Mouse (Mus musculus) liver, embryonic 16.5 days (tissue): ENCODE data around the gene Spaca3. TPM values are rescaled to one million over a fixed set of nuclear protein-coding genes. Genes with fewer than 3 reads are reported as not detected.

ENCODE experiments used
- ATAC-seq: fragments of 200-750 bp; cut with Nextera tagmentation; 2 replicates; pipeline ENCODE4 v1.8.0; 2017; ENCODE audit warnings: low read depth, mild to moderate bottlenecking, moderate number of reproducible peaks, moderate library complexity
- H3K27ac ChIP-seq: fragments of 300-500 bp; sonication (generic); 2 replicates; pipeline ENCODE4 v1.5.1; 2014; ENCODE audit warnings: mild to moderate bottlenecking, low read length
- H3K27me3 ChIP-seq: fragments of 300-500 bp; sonication (generic); 2 replicates; pipeline ENCODE4 v1.6.1; 2014; ENCODE audit warnings: low read depth, low read length, mixed read lengths; ENCODE audit not compliant: control insufficient read depth, insufficient read depth
- H3K36me3 ChIP-seq: fragments of 300-500 bp; sonication (generic); 2 replicates; pipeline ENCODE4 v1.6.1; 2014; ENCODE audit warnings: mild to moderate bottlenecking; ENCODE audit not compliant: control insufficient read depth, insufficient read depth
- H3K4me1 ChIP-seq: fragments of 300-500 bp; sonication (generic); 2 replicates; pipeline ENCODE4 v1.6.1; 2014; ENCODE audit warnings: low read depth, low read length, mixed read lengths; ENCODE audit not compliant: control insufficient read depth
- H3K4me2 ChIP-seq: fragments of 300-500 bp; sonication (generic); 2 replicates; pipeline ENCODE4 v1.6.1; 2014; ENCODE audit warnings: low read depth, low read length, mixed read lengths
- H3K4me3 ChIP-seq: fragments of 300-500 bp; sonication (generic); 2 replicates; pipeline ENCODE4 v1.5.1; 2014; ENCODE audit warnings: low read depth, mild to moderate bottlenecking, low read length
- H3K9ac ChIP-seq: fragments of 300-500 bp; sonication (generic); 2 replicates; pipeline ENCODE4 v1.6.1; 2014; ENCODE audit warnings: low read depth, low read length
- H3K9me3 ChIP-seq: fragments of 300-500 bp; sonication (generic); replicated peaks from 2 replicates; pipeline ENCODE4 v1.6.1; 2016; ENCODE audit warnings: low read length; ENCODE audit not compliant: control insufficient read depth
- WGBS: fragments of 180-500 bp; shearing (Covaris S2); extraction: QIAGEN DNeasy Blood & Tissue Kit; methylation state at CpG from one replicate; pipeline ENCODE4 v1.1.7; 2014; ENCODE audit not compliant: insufficient replicate concordance; 5-methylcytosine and 5-hydroxymethylcytosine counted together
- polyA plus RNA-seq: library from polyadenylated mRNA; unstranded; fragments of >200 nt; fragmentation: Nextera tagmentation; extraction: Ambion mirVana; gene quantifications from 2 replicates; pipeline ENCODE4 v1.2.1, GENCODE M21; 2015

Gene Spaca3
- not detected in 2 replicates for polyA plus RNA-seq

- Histone ChIP-seq H3K4me2 (no peak within 1 kb of the TSS), H3K9ac (no peak within 1 kb of the TSS), H3K36me3 (no peaks in the 10 kb centered on the region), H3K9me3 (no peaks in the 10 kb centered on the region), H3K4me1 (peaks cover 24% of the 10 kb centered on the region), H3K4me3 (no peak within 1 kb of the TSS), H3K27ac (no peak within 1 kb of the TSS), H3K27me3 (no peaks in the 10 kb centered on the region; the same call in 1 of the 2 replicates)
- no peak for ATAC-seq
- WGBS, result 63% methylated on average over 10 of the region's 10 CpGs
Observed at GRCm38 (mm10) chr11:80858065-80858464, at the start of gene Spaca3. Gene Spaca3 (plus strand): TSS chr11:80858365.

- H3K9ac ChIP-seq, result no peak overlapping the region
- H3K36me3 ChIP-seq, result no peaks in the 10 kb centered on the region
- H3K4me2 ChIP-seq, result no peak overlapping the region
- no peak overlapping the region for H3K27ac ChIP-seq
- 57% methylated on average over 6 of the region's 6 CpGs for WGBS
- no peaks in the 10 kb centered on the region; the same call in 1 of the 2 replicates for H3K9me3 ChIP-seq
- H3K4me1 ChIP-seq, result peaks cover 6% of the 10 kb centered on the region
- peak; percentile 43; the same call in 1 of the 2 replicates for ATAC-seq
- H3K4me3 ChIP-seq, result no peak overlapping the region
- H3K27me3 ChIP-seq, result peaks cover 32% of the 10 kb centered on the region
Observed at GRCm38 (mm10) chr11:80808551-80809070, 49.6 kb upstream of the Spaca3 start.

GRCm38 (mm10) chr11:80809666-80809992 lies 48.5 kb upstream of the Spaca3 start:
- Histone ChIP-seq H3K9me3 (no peaks in the 10 kb centered on the region; the same call in 1 of the 2 replicates), H3K4me2 (peak overlapping the region; percentile 67), H3K27me3 (peaks cover 32% of the 10 kb centered on the region), H3K4me3 (peak overlapping the region; percentile 59), H3K36me3 (no peaks in the 10 kb centered on the region), H3K27ac (0 out of 2 replicates have a peak overlapping the region, but pooled peaks have one; percentile 17), H3K9ac (peak overlapping the region; percentile 53; the same call in 1 of the 2 replicates), H3K4me1 (peaks cover 6% of the 10 kb centered on the region)
- ATAC-seq, result 0 out of 2 replicates have a peak, but pooled peaks have one; percentile 6
- WGBS, result 54% methylated on average over 5 of the region's 6 CpGs

GRCm38 (mm10) chr11:80809993-80810821 lies 48.0 kb upstream of the Spaca3 start, which contains the start of gene Tmem98:
Gene Tmem98 (plus strand): TSS chr11:80810175.
- Histone ChIP-seq H3K27ac (0 out of 2 replicates have a peak within 1 kb of the TSS, but pooled peaks have one; percentile 17), H3K36me3 (no peaks in the 10 kb centered on the region), H3K27me3 (peaks cover 32% of the 10 kb centered on the region), H3K4me1 (peaks cover 6% of the 10 kb centered on the region), H3K9me3 (no peaks in the 10 kb centered on the region), H3K9ac (peak within 1 kb of the TSS; percentile 53), H3K4me3 (peak within 1 kb of the TSS; percentile 59), H3K4me2 (peak within 1 kb of the TSS; percentile 67)
- peak; percentile 68 for ATAC-seq
- WGBS, result 3% methylated on average over 49 of the region's 54 CpGs

- no peaks in the 10 kb centered on the region for H3K9me3 ChIP-seq
- no peaks in the 10 kb centered on the region for H3K36me3 ChIP-seq
- no peak overlapping the region for H3K27ac ChIP-seq
- peaks cover 6% of the 10 kb centered on the region for H3K4me1 ChIP-seq
- H3K27me3 ChIP-seq, result peaks cover 32% of the 10 kb centered on the region
- ATAC-seq, result no peak
- WGBS, result 28% methylated on average over 5 of the region's 5 CpGs
- no peak overlapping the region; the same call in 1 of the 2 replicates for H3K4me3 ChIP-seq
- H3K4me2 ChIP-seq, result peak overlapping the region; percentile 67; the same call in 1 of the 2 replicates
- H3K9ac ChIP-seq, result no peak overlapping the region
Observed at GRCm38 (mm10) chr11:80811156-80811555, 47.0 kb upstream of the Spaca3 start.

GRCm38 (mm10) chr11:80815354-80815753 lies 42.8 kb upstream of the Spaca3 start:
- WGBS, result 66% methylated on average over 7 of the region's 7 CpGs
- Histone ChIP-seq H3K27ac (no peak overlapping the region), H3K9ac (no peak overlapping the region), H3K9me3 (no peaks in the 10 kb centered on the region), H3K4me1 (peaks cover 7% of the 10 kb centered on the region), H3K36me3 (no peaks in the 10 kb centered on the region), H3K27me3 (peaks cover 17% of the 10 kb centered on the region), H3K4me3 (no peak overlapping the region), H3K4me2 (no peak overlapping the region)
- ATAC-seq, result no peak

GRCm38 (mm10) chr11:80818060-80818697 lies 40.0 kb upstream of the Spaca3 start:
- H3K9me3 ChIP-seq, result no peaks in the 10 kb centered on the region
- H3K27ac ChIP-seq, result no peak overlapping the region
- H3K36me3 ChIP-seq, result no peaks in the 10 kb centered on the region
- peak; percentile 63 for ATAC-seq
- H3K27me3 ChIP-seq, result no peaks in the 10 kb centered on the region
- no peak overlapping the region for H3K9ac ChIP-seq
- 46% methylated on average over 11 of the region's 11 CpGs for WGBS
- peaks cover 7% of the 10 kb centered on the region for H3K4me1 ChIP-seq
- no peak overlapping the region for H3K4me3 ChIP-seq
- H3K4me2 ChIP-seq, result peak overlapping the region; percentile 28; the same call in 1 of the 2 replicates

- no peak overlapping the region for H3K4me2 ChIP-seq
- ATAC-seq, result no peak
- H3K27me3 ChIP-seq, result no peaks in the 10 kb centered on the region
- H3K36me3 ChIP-seq, result no peaks in the 10 kb centered on the region
- H3K4me3 ChIP-seq, result no peak overlapping the region
- H3K9me3 ChIP-seq, result no peaks in the 10 kb centered on the region
- 73% methylated on average over 3 of the region's 3 CpGs for WGBS
- H3K27ac ChIP-seq, result no peak overlapping the region
- H3K9ac ChIP-seq, result no peak overlapping the region
- H3K4me1 ChIP-seq, result peaks cover 7% of the 10 kb centered on the region
Observed at GRCm38 (mm10) chr11:80820085-80820484, 38.1 kb upstream of the Spaca3 start.
